Mouse (Mus musculus) olfactory bulb, adult 2 months (tissue): ENCODE data around the gene Gm20518.

Experiments
- CTCF ChIP-seq: fragments of 200-500 bp; IDR thresholded peaks from 2 replicates; pipeline ENCODE4 v1.5.1; 2012; ENCODE audit warnings: low read depth, mild to moderate bottlenecking, low read length, moderate library complexity; ENCODE audit not compliant: insufficient read depth
- POLR2A ChIP-seq: fragments of 200-500 bp; IDR thresholded peaks from 2 replicates; pipeline ENCODE4 v1.6.1; 2012; ENCODE audit warnings: mild to moderate bottlenecking, low read depth, low read length, moderate library complexity; ENCODE audit not compliant: insufficient read depth

GRCm38 (mm10) chr16:17792728-17793127 lies 98.7 kb downstream of the Gm20518 start:
- no peak for TF ChIP-seq POLR2A
- no peak for TF ChIP-seq CTCF
